Mouse (Mus musculus) cerebellum, adult (tissue): ENCODE measurements at regions not wholly inside any gene's neighbourhood (a gene's known extent, or its start where the extent isn't known, plus 50 kb on each side); places are given as distances from the start of the nearest gene placed in this dataset.
"Not testable (repeated sequence)": the region's sequence is repeated elsewhere in the genome, so short reads cannot be mapped to it uniquely, and the experiment has no call there.

Experiments used
- ATAC-seq: cut with Nextera tagmentation; 2 replicates; pipeline ENCODE4 v1.9.2; 2017; ENCODE audit warnings: mild to moderate bottlenecking, moderate library complexity, mixed read lengths; ENCODE audit not compliant: insufficient number of reproducible peaks, low FRiP score, low TSS enrichment

DNA sequence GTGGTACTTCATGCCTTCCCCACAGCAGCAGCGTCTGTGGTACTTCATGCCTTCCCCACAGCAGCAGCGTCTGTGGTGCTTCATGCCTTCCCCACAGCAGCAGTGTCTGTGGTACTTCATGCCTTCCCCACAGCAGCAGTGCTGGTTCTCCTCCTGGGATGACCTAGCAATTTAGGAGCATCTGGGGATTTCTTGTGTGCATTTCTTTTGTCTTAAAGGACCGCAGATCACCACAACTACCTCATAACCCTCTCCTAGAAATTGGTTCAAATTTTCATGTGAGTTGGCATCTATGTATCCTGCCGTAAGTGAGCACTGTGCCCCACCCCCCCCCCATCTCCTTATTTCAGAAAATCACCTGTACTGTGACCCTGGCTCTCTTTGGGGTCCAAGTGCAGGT lies 297.0 kb downstream of the Eipr1 start:
- ATAC-seq = not testable (repeated sequence)

DNA sequence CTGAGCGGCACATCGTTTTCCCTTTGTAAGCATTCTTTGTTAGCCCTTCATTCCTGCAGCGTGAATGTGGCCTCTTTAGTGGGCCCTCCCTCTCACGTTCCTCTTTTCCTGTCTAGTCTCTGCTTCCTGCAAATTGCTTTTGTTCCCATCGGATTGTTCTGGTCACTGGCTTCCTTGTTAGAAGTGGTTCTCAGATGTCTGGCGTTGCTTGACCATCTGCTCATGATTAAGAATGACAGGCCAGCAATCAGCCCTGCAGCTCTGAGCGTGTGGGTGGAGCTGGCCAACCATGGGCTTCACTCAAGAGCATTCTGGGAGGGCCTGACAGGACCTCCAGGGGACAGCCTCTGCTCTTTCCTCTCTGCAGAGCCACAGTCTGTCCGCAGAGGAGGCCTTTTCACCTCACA lies 297.5 kb downstream of the Eipr1 start:
- ATAC-seq = peak; percentile 72

DNA sequence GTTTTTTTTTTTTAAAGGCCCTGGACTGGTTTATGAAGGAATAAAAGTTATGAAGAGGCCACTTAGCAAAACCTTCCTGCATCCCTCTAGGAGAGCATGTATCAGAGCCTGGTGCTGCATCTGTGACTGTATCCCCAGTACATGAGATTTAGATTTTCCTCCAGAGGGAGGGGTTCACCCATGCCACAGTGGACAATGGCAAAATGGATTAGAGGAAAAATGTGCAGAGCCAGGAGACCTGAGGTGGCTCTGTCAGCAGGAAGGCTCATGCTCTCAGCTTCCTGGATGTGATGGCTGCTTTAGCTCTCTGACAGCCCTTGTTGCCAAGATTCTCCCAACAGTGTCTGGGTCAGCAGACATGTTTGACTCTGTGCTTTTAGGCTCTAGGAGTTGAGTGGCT lies 298.2 kb downstream of the Eipr1 start:
- ATAC-seq = no peak

DNA sequence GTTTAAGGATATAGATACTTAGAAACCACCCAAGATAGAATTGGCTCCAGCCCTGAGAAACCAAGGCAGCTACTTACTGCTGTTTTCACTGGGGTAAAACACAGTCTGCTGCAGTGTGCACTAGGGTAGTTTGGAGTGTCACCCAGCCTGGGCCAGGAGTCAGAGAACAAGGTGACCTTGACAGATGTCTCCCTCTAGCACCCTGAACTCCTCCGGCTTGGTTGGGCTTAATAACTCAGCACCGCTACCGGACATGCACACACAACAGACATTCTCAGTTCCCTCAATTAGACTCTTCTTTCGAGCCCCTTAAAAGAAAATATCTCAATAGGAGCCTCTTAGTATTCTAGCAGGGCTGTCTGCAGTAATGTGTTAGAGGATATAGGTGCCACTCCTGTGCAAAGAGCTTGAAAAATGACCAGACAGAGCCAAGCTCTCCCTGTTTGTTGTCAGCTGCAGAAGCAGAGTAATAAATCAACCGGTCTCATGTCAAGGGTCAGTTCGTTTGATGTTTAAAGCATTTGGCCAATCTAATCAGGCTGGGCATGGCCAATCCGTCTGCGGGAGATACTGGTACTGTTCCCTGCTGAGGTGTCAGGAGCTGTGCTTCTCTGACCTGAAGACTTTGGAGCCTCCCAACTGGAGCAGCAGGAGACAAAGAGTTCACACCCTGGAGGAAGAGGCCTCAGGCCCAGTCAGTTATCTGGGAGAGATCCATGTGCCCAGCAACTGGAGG lies 299.1 kb downstream of the Eipr1 start:
- ATAC-seq = no peak

DNA sequence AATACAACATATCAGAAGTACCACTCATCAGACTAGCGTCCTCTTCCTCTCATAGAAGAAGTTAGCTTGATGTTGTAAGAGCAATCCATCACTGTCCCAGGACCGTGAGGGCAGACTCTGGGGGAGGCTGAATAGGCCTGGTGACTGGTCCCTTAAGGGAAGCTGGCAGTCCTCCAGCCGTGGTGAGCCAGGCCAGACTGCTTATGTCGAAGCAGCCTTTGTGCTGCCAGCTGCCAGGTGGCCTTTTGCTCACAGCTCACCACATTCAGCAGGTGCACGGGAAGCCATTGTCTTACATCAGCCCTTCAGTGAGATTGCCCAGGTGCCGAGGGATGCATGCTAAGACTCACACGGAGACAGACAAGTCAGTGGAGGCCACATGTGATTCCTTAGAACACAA lies 302.8 kb downstream of the Eipr1 start:
- ATAC-seq = no peak

DNA sequence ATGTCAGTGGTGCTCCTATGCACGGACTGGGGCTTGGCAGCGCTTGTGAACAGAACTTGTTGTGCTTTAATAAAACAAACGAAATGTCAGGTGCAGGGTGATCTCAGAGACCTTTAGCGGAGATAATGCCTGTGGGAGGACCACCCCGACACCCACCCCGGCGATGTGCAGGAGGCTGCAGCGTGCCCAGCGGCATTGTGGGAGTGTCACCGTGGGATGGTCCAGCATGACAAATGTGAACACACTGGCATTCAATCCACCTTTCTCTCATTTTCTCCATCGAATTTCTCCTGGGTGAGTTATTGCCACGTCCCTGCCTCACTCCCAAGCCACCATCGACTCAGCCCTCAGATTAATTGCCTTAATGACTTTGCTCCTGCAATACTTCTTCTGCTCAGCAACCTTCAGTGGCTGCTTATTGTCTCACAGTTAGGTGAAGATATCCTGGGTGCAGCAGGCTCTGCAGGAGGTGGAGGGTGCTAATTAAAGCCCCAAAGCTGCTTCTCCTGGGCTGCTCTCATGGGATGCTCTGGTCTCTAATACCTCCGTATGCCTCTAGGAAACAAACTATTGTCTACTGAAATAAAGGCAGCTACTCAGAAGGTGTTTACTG lies 310.5 kb downstream of the Eipr1 start:
- no peak for ATAC-seq

DNA sequence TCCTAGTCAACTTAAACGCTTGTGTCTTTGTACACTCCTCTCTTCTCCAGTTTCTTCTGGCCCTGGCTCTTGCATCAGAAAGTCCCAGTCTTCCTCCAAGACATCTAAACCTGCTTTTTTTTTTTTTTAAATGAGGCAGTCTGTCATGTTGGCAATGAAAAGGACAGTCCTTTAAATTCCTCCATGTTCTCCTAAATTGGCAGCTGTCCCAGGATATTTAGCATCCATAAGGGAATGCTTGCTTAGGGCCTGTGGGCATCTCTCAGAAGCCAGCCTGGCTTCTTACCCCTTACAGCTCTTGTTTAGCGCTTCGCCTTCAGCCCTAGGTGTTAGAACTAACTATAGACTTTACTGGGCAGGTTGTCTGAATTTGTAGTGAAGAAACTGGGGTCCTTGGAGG lies 311.2 kb downstream of the Eipr1 start:
- ATAC-seq = no peak

DNA sequence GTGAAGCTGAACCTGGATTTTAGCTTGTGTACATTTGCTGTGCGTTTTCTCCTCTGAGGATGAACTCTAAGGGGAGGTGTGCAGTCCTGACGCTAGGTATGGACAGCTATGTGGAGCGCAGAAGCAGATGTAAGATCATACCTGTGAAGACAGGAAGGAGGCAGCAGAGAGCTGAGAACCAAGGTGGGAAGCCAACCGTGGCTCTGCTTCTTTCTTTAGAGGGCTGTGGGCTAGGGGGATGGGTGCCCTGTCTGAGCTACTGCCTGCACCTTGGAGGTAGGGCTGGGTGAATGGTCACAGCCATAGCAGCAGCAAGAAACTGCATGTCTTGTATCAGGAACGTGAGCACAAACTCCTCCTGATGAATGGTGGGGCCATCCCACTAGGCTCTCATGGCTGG lies 316.6 kb downstream of the Eipr1 start:
- no peak; the same call in 1 of the 2 replicates for ATAC-seq

DNA sequence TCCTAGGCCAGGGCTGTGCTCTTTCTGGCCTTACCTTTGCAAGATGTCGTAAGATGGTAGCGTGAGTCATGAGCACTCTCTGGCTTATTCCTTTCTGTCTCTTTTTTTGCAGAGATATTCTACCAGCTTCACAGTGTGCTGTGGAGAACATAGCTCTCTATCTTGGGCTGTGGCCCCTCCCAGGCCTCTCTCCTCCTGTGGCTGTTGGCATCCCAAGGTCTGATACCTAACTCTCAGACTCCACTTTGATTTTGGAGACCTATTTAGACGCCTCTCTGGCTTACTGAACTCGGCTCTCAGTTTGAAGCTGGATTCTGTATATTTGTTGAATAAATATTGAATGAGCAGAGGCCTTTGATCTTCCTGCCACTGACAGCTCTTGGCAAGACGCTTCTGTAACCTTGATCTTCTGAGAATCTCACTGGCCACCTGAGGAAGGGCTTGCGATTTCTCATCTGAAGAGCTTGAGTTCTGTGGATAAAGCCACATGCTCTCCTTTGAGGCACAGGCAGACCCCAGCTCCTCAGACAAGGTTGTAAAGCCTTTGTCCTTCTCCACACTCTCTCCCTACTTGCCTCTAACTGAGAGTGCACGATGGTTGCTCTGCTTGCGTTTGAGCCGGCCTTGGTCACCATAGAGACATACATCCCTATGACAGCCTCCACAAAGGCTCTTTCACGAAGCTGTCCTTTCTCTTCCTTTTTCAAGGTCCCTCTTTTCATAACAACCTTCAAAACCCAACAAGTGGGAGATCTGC lies 323.7 kb downstream of the Eipr1 start:
- ATAC-seq = no peak

DNA sequence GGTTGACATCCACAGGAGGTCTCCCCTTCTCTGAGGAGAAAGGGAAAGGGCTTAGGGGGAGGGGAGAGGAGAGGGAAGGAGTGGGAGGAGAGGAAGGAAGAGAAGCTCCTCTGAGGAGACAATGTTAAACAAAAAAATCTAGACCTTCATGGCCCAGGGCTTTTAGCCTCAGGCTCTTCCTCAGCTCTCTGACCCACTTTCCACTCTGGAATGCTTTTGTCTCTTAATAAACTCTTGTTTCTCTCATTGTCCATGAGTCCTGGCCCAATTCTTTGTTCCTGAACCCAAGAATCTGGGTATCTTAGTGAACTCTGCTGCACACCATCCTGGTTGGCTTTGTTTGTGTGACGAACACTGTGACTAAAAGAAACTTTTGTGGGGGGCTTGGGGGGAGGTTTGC lies 325.0 kb downstream of the Eipr1 start:
- no peak for ATAC-seq

DNA sequence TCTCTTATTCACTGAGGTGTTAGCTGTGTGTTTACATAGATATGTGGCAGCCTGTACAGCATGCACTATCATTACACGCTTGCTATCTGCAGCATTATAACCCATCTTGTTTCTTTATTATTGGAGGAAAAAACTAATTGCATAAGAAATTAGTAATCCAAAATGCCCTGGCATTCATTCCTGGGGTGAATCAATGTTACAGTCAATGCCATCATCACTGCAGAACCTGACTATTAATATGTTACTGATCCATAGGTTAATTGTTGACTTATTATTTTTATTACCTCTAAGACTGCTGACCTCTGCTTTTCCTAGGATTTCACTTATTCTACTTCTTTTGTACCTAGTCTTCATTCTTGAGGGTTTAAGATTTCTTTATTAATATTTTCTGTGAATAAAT lies 327.4 kb downstream of the Eipr1 start:
- no peak for ATAC-seq

DNA sequence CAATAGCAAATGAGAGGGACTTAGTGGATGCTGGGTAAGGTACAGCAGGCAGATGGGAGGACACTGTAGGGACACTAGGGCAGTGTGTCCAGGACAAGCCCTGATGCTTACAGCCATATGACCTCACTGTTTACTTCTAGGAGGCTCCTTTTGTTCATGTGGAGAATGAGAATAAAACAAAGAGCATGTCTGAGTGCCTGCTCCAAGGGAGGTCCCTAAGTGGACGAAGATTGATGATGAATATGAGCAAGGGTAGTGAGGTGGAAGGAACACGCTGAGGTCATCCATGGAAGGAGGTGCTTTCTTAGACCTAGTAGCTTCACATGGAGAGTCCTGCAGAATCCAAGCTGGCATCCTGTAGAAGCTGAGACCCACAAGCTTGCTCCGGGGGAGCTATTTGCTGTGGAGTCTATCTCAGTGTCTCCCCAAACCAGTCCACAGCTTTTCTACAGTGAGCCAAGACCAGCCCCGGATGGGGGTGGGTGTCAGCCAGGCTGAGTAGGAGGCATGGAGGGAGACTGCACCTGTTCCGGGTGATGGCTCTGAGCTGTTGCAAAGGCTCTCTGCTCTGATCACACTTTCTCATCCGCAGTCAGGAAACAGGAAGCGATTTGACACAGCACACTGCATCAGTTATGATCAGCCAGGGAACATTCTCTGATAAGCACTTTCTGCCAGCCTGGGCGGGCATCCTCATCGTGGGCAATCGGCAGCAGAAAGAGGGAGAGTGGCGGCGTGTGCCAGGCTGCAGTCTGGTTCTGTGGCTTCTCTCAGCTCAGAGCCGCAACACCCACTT lies 332.0 kb downstream of the Eipr1 start:
- peak; percentile 85 for ATAC-seq

DNA sequence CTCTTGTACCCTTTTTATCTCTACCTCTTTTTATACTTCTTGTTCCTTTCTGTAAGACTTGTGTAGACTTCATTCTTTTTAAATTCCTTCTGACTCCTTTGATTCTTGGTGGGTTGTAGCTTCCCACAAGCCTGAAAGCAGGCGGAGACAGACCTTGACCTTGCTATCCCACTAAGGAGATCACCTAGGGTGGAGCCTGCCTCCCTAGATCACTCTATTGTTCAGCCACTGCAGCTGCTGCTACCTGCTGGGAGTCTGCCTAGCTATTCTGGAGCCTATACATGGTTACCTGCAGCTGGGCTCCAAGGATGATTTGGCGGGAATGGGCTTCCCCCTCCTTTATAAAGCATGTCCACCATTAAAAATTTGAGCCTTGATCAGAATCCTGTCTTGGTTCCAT lies 335.6 kb downstream of the Eipr1 start:
- not testable (repeated sequence) for ATAC-seq

DNA sequence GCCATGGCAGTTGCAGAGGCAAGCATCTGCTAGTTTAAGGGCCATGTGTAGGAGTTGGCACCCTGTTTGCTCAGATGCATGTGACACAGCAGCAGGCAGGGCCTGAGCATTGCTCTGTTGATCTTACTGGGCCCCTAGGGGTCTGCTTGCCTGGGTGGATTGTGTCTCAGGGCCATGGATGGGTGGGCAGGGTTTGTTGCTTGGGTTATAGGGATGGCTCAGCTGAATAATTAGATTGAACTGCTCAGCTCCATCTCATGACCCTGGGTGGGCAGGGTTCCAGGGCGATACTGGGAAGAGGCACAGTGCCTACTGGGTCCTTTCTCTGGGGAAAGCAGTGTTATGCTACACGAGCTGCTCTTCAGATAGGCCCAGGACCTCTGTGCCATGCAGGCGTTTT lies 338.0 kb downstream of the Eipr1 start:
- ATAC-seq = no peak

DNA sequence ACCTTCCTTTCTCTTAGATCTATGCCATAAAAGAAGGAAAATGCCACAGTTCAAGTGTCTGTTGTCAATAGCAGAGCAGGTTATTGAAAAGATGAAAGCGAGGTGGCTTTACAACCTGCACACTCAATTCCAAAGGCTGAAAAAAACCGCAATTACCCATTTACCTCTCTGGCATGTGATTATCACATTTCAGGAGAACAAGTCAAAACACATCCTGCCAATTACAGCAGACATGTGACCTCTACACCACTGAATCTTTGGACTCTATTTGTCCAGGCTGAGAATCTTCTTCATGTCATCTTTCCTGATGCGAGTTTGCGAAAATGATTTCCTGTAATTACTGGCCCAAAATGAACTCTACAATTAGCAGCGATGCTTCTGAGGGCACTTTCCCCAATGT lies 338.8 kb downstream of the Eipr1 start:
- no peak for ATAC-seq

DNA sequence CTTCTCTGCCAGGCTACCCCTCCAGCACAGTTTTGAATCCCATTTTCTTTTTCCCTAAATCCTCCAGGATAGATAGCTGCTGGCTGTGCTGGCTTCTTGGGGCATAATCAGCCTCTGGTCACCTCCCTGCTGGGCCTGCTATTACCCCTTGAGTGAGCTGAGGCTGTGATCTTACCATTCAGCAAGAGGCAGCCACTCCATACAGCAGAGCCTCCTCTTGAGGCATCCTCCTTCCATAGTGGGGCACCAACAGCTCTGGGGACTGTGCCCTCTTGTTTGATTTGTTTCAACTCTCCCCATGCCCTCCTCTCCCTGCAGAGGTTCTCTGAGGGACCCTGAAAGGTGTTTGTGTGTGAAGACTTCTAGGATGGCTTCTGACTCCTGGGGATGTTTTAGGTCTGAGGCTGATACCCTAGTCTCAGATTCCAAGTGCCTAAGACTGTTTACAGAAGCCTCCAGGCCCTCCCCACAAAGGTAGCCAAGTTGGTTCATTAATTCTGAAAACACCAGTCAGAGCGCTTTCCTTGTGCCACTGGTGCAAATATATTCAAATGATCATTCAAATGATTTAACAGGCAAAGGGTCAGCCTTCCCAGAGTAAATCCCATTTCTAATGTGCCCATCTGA lies 343.9 kb downstream of the Eipr1 start:
- no peak for ATAC-seq

DNA sequence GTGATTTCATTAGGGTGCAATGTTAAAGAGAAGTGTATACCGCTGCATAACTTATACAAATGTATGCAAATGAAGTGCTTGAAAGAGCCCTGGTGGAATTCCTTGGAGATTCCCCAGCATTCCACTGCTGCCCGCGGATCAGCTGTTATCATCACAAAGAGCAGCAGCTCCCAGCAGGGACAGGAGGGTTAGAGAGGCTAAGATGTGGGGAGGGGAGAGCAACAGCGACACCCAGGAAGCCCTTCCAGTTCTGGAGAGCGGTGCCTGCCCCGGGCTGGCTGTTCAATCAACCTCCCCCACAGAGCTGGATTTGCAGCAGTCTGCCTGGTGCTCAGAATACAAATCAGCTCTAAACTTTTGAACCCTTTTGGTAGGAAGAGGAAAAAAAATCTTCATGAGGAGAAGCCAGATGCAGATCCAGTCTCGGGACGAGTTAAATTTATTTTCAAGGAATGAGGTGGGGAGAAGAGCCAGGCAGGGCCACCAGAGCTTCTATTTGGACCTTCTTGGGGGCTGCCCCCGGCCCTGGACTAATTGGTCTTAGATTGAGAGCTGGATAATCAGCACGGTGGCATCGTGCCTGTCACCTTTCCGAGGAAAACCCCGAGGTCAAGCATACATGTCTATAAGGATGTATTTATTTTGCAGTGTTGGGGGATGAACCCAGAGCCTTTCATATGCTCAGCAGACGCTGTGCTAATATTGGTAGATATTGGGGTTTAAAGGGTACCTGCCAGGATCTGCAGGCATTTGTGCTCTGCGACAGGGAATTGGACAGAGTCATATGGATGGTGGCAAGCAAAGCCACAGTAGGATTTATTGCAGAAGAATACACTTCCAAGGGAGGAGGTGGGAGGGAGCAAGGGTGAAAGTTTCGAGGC lies 344.7 kb downstream of the Eipr1 start:
- ATAC-seq = no peak

DNA sequence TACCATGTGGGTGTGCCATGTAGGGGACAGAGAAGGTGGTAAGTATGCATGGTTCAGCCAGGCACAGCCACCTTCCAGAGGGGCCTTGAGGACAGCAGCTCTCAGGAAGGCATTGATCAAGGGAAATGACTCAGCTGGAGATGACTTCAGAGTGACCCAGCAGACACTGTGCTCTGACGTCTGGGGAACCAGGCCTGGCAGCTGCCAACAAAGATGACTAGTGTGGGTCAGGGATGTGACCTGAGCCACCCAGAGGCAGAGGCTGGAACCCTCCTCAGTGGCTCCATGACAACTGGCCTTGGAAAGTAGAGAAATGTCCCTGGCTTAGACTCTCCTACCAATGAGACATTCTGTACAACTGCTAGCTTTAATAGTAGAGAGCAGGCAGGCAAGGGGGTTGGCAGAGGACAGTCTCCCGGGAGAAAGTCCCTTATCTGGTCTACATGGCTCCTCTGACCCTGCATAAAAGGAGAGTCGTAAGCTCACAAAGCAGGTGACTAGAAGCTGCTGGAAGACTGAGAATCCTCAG lies 348.5 kb downstream of the Eipr1 start:
- no peak for ATAC-seq
